Comparison of ENCODE assay signal across 8 mouse cellular contexts in the genomic region with DNA sequence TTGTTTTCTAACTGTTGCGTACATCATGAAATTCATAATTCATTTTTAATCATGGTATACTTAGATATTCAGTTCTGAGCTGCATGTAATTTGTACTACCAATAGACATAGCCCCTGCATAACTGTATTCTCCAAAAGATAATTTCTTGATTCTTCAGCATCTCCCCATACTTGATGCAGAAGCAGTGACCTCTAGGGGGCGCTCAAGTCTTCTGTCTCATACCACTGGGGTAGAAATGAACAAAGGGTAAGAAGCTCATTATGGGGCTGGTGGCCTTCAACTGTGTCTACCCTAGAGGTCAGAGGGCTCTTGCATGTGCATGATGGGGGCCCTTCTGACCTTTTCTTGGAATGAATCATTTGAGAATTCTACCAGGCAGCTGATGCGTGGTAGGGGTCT.
DNase-seq lines count a peak whose midpoint lies in the region; ATAC-seq lines count a peak whose summit lies in the region.

No protein-coding gene starts in this region.

- H3K36me3 ChIP-seq in forebrain, embryonic 14.5 days (ENCODE audit: control insufficient read depth, insufficient read depth, low read length) = no peaks in the 10 kb centered on the region
- H3K36me3 ChIP-seq in forebrain, embryonic 12.5 days (replicated peaks) = no peaks in the 10 kb centered on the region

- ATAC-seq in forebrain, embryonic 14.5 days = no peak
- no peak for ATAC-seq in forebrain, embryonic 12.5 days (ENCODE audit: low FRiP score)
- peak; percentile 50; the same call in 1 of the 2 replicates for ATAC-seq in megakaryocyte progenitor cell, adult 5-6 weeks (replicated peaks; ENCODE audit: poor library complexity)

- DNase-seq in forebrain, embryonic 14.5 days (ENCODE audit: low spot score) = peak; percentile 50
- DNase-seq in urinary bladder, postnatal 14 days (ENCODE audit: low spot score) = peak; percentile 35
- no peak for DNase-seq in urinary bladder, adult 2 months (ENCODE audit: low spot score)
- peak; percentile 8 for DNase-seq in embryo, embryonic 9.5 days (ENCODE audit: extremely low spot score)
- peak; percentile 5 to 41 for DNase-seq in layer of hippocampus, adult 8-10 months (ENCODE audit: low spot score in 2 of 2)
- peak; percentile 58 for DNase-seq in thymus, postnatal 14 days

- no peaks in the 10 kb centered on the region for H3K4me1 ChIP-seq in forebrain, embryonic 14.5 days (ENCODE audit: control insufficient read depth, insufficient read depth, low read length)
- H3K4me1 ChIP-seq in forebrain, embryonic 12.5 days = no peaks in the 10 kb centered on the region

- H3K9me3 ChIP-seq in forebrain, embryonic 14.5 days (replicated peaks; ENCODE audit: control insufficient read depth, low read length) = no peaks in the 10 kb centered on the region
- H3K9me3 ChIP-seq in forebrain, embryonic 12.5 days = no peaks in the 10 kb centered on the region

- WGBS in forebrain, embryonic 14.5 days = 62% methylated on average over 3 of the region's 3 CpGs
- 63% methylated on average over 3 of the region's 3 CpGs for WGBS in forebrain, embryonic 12.5 days

- no peak overlapping the region for H3K27ac ChIP-seq in forebrain, embryonic 14.5 days (ENCODE audit: low read depth, low read length)
- H3K27ac ChIP-seq in forebrain, embryonic 12.5 days = no peak overlapping the region

- H3K4me3 ChIP-seq in forebrain, embryonic 14.5 days (ENCODE audit: low read depth, low read length) = no peak overlapping the region
- H3K4me3 ChIP-seq in forebrain, embryonic 12.5 days (replicated peaks) = no peak overlapping the region

- H3K9ac ChIP-seq in forebrain, embryonic 14.5 days (ENCODE audit: low read length) = no peak overlapping the region
- no peak overlapping the region for H3K9ac ChIP-seq in forebrain, embryonic 12.5 days

- no peak overlapping the region for H3K4me2 ChIP-seq in forebrain, embryonic 14.5 days (ENCODE audit: low read length)
- no peak overlapping the region for H3K4me2 ChIP-seq in forebrain, embryonic 12.5 days

- no peaks in the 10 kb centered on the region for H3K27me3 ChIP-seq in forebrain, embryonic 14.5 days (replicated peaks; ENCODE audit: control insufficient read depth, insufficient read depth, low read length)
- H3K27me3 ChIP-seq in forebrain, embryonic 12.5 days = 0 out of 2 replicates have a peak, but pooled peaks cover 4% of the 10 kb centered on the region
